Mouse (Mus musculus): ENCODE measurements around the gene Ckap4. TPM values are rescaled to one million over a fixed set of nuclear protein-coding genes. Genes with fewer than 3 reads are reported as not detected.

Gene Ckap4
- 87.9 and 91.5 TPM in 2 replicates for polyA plus RNA-seq (2015; fragmentation: Nextera tagmentation; extraction: Ambion mirVana)

- no peaks in the 10 kb centered on the region for H3K9me3 ChIP-seq
- no peaks in the 10 kb centered on the region for H3K27me3 ChIP-seq (replicated peaks)
- H3K4me1 ChIP-seq = peaks cover 57% of the 10 kb centered on the region
- peak; percentile 67 for ATAC-seq (ENCODE audit: extremely low read depth, insufficient number of reproducible peaks, low FRiP score, low TSS enrichment)
- peak within 1 kb of the TSS; percentile 99 for H3K9ac ChIP-seq
- peak within 1 kb of the TSS; percentile 73 for H3K4me2 ChIP-seq
- peak within 1 kb of the TSS; percentile 99 for H3K4me3 ChIP-seq
- peaks cover 21% of the 10 kb centered on the region for H3K36me3 ChIP-seq
- 1% methylated on average over 37 of the region's 64 CpGs for WGBS
- peak within 1 kb of the TSS; percentile 96 for H3K27ac ChIP-seq (replicated peaks)
These were observed at the start of gene Ckap4 for GRCm38 (mm10) chr10:84533912-84534671. Gene Ckap4, minus strand, starts transcription at chr10:84534062.

- Histone ChIP-seq H3K4me1 (peaks cover 63% of the 10 kb centered on the region), H3K9ac (no peak overlapping the region), H3K4me3 (no peak overlapping the region), H3K27ac (replicated peaks) (peak overlapping the region; percentile 21; the same call in 1 of the 2 replicates), H3K36me3 (peaks cover under 1% of the 10 kb centered on the region; the same call in 1 of the 2 replicates), H3K9me3 (no peaks in the 10 kb centered on the region), H3K27me3 (replicated peaks) (no peaks in the 10 kb centered on the region), H3K4me2 (no peak overlapping the region)
- 46% methylated on average over 7 of the region's 7 CpGs for WGBS
- ATAC-seq (ENCODE audit: extremely low read depth, insufficient number of reproducible peaks, low FRiP score, low TSS enrichment) = no peak
These were observed 48.4 kb upstream of the Ckap4 start for GRCm38 (mm10) chr10:84582236-84582635.

- Histone ChIP-seq H3K27ac (replicated peaks) (no peak overlapping the region), H3K4me3 (no peak overlapping the region), H3K36me3 (no peaks in the 10 kb centered on the region), H3K27me3 (replicated peaks) (no peaks in the 10 kb centered on the region), H3K9me3 (no peaks in the 10 kb centered on the region), H3K4me1 (peaks cover 63% of the 10 kb centered on the region), H3K9ac (no peak overlapping the region), H3K4me2 (peak overlapping the region; percentile 90)
- WGBS = 28% methylated on average over 8 of the region's 8 CpGs
- ATAC-seq (ENCODE audit: extremely low read depth, insufficient number of reproducible peaks, low FRiP score, low TSS enrichment) = no peak
These were observed 47.3 kb upstream of the Ckap4 start for GRCm38 (mm10) chr10:84581191-84581590.

- no peak for ATAC-seq (ENCODE audit: extremely low read depth, insufficient number of reproducible peaks, low FRiP score, low TSS enrichment)
These were observed 45.7 kb upstream of the Ckap4 start for GRCm38 (mm10) chr10:84579527-84579926.

GRCm38 (mm10) chr10:84578738-84579137 is 44.9 kb upstream of the Ckap4 start:
- H3K9me3 ChIP-seq = no peaks in the 10 kb centered on the region
- no peak overlapping the region for H3K27ac ChIP-seq (replicated peaks)
- peak overlapping the region; percentile 51 for H3K9ac ChIP-seq
- WGBS = 52% methylated on average over 10 of the region's 10 CpGs
- peak overlapping the region; percentile 90 for H3K4me2 ChIP-seq
- peaks cover 47% of the 10 kb centered on the region for H3K4me1 ChIP-seq
- no peaks in the 10 kb centered on the region for H3K36me3 ChIP-seq
- no peak for ATAC-seq (ENCODE audit: extremely low read depth, insufficient number of reproducible peaks, low FRiP score, low TSS enrichment)
- peak overlapping the region; percentile 83 for H3K4me3 ChIP-seq
- 0 out of 2 replicates have a peak, but pooled peaks cover 7% of the 10 kb centered on the region for H3K27me3 ChIP-seq (replicated peaks)

More at GRCm38 (mm10) chr10:84579527-84579926, 45.7 kb upstream of the Ckap4 start:
- Histone ChIP-seq H3K4me2 (peak overlapping the region; percentile 90), H3K36me3 (no peaks in the 10 kb centered on the region), H3K9ac (no peak overlapping the region), H3K27me3 (replicated peaks) (0 out of 2 replicates have a peak, but pooled peaks cover 7% of the 10 kb centered on the region), H3K9me3 (no peaks in the 10 kb centered on the region), H3K27ac (replicated peaks) (no peak overlapping the region), H3K4me3 (peak overlapping the region; percentile 83), H3K4me1 (peaks cover 55% of the 10 kb centered on the region)
- WGBS = 51% methylated on average over 2 of the region's 2 CpGs

- peak; percentile 12 for ATAC-seq (ENCODE audit: extremely low read depth, insufficient number of reproducible peaks, low FRiP score, low TSS enrichment)
These were observed 43.3 kb upstream of the Ckap4 start for GRCm38 (mm10) chr10:84577071-84577727.

GRCm38 (mm10) chr10:84576395-84577070 is 42.7 kb upstream of the Ckap4 start, which contains the start of gene Tcp11l2:
Gene Tcp11l2, plus strand, starts transcription at chr10:84576626.
- peaks cover 32% of the 10 kb centered on the region for H3K4me1 ChIP-seq
- no peaks in the 10 kb centered on the region for H3K36me3 ChIP-seq
- peak within 1 kb of the TSS; percentile 90 for H3K4me2 ChIP-seq
- ATAC-seq (ENCODE audit: extremely low read depth, insufficient number of reproducible peaks, low FRiP score, low TSS enrichment) = peak; percentile 97
- under 1% methylated on average over 46 of the region's 46 CpGs for WGBS
- H3K4me3 ChIP-seq = peak within 1 kb of the TSS; percentile 83
- H3K27ac ChIP-seq (replicated peaks) = peak within 1 kb of the TSS; percentile 85
- peak within 1 kb of the TSS; percentile 87 for H3K9ac ChIP-seq
- H3K9me3 ChIP-seq = no peaks in the 10 kb centered on the region
- H3K27me3 ChIP-seq (replicated peaks) = 0 out of 2 replicates have a peak, but pooled peaks cover 7% of the 10 kb centered on the region

More at GRCm38 (mm10) chr10:84577071-84577727, 43.3 kb upstream of the Ckap4 start:
- Histone ChIP-seq H3K27ac (replicated peaks) (peak overlapping the region; percentile 85), H3K4me1 (peaks cover 39% of the 10 kb centered on the region), H3K4me3 (peak overlapping the region; percentile 83), H3K4me2 (peak overlapping the region; percentile 90), H3K27me3 (replicated peaks) (0 out of 2 replicates have a peak, but pooled peaks cover 7% of the 10 kb centered on the region), H3K9ac (peak overlapping the region; percentile 87), H3K9me3 (no peaks in the 10 kb centered on the region), H3K36me3 (no peaks in the 10 kb centered on the region)
- 3% methylated on average over 38 of the region's 38 CpGs for WGBS

GRCm38 (mm10) chr10:84576029-84576394 is 42.1 kb upstream of the Ckap4 start:
- H3K36me3 ChIP-seq = no peaks in the 10 kb centered on the region
- 0 out of 2 replicates have a peak, but pooled peaks cover 7% of the 10 kb centered on the region for H3K27me3 ChIP-seq (replicated peaks)
- H3K4me1 ChIP-seq = peaks cover 27% of the 10 kb centered on the region
- peak overlapping the region; percentile 83 for H3K4me3 ChIP-seq
- peak overlapping the region; percentile 74 for H3K9ac ChIP-seq
- peak overlapping the region; percentile 85 for H3K27ac ChIP-seq (replicated peaks)
- WGBS = under 1% methylated on average over 14 of the region's 14 CpGs
- ATAC-seq (ENCODE audit: extremely low read depth, insufficient number of reproducible peaks, low FRiP score, low TSS enrichment) = peak; percentile 62
- H3K9me3 ChIP-seq = no peaks in the 10 kb centered on the region
- peak overlapping the region; percentile 90 for H3K4me2 ChIP-seq

GRCm38 (mm10) chr10:84573671-84574420 is 40.0 kb upstream of the Ckap4 start:
- Histone ChIP-seq H3K4me2 (no peak overlapping the region), H3K9me3 (no peaks in the 10 kb centered on the region), H3K27me3 (replicated peaks) (peaks cover 7% of the 10 kb centered on the region; the same call in 1 of the 2 replicates), H3K27ac (replicated peaks) (peak overlapping the region; percentile 85; the same call in 1 of the 2 replicates), H3K4me3 (no peak overlapping the region), H3K4me1 (peaks cover 19% of the 10 kb centered on the region), H3K36me3 (no peaks in the 10 kb centered on the region), H3K9ac (no peak overlapping the region)
- 59% methylated on average over 5 of the region's 5 CpGs for WGBS
- no peak for ATAC-seq (ENCODE audit: extremely low read depth, insufficient number of reproducible peaks, low FRiP score, low TSS enrichment)

- H3K27me3 ChIP-seq (replicated peaks) = peaks cover 7% of the 10 kb centered on the region; the same call in 1 of the 2 replicates
- no peaks in the 10 kb centered on the region for H3K9me3 ChIP-seq
- ATAC-seq (ENCODE audit: extremely low read depth, insufficient number of reproducible peaks, low FRiP score, low TSS enrichment) = no peak
- no peaks in the 10 kb centered on the region for H3K36me3 ChIP-seq
- no peak overlapping the region for H3K4me2 ChIP-seq
- 0 out of 2 replicates have a peak, but pooled peaks cover 4% of the 10 kb centered on the region for H3K4me1 ChIP-seq
- H3K9ac ChIP-seq = no peak overlapping the region
- WGBS = 77% methylated on average over 10 of the region's 10 CpGs
- H3K27ac ChIP-seq (replicated peaks) = no peak overlapping the region
- H3K4me3 ChIP-seq = no peak overlapping the region
These were observed 37.3 kb upstream of the Ckap4 start for GRCm38 (mm10) chr10:84571052-84571639.
